Mouse (Mus musculus) 3T3-L1 (cell line): ENCODE measurements around the gene Ring1.
A peak's percentile ranks its signal among the peaks of the same experiment; 100 is the strongest.
"Not testable (repeated sequence)": the region's sequence is repeated elsewhere in the genome, so short reads cannot be mapped to it uniquely, and the experiment has no call there.

Experiments
- DNase-seq: peaks from one replicate; pipeline ENCODE4 v3.0.0-alpha.2; 2015; ENCODE audit warnings: low read depth, low spot score

The Ring1 gene

GRCm38 (mm10) chr17:33994959-33995358 lies 29.5 kb downstream of the Ring1 start:
- no peak for DNase-seq

GRCm38 (mm10) chr17:33991788-33992664 lies 32.5 kb downstream of the Ring1 start:
- peak; percentile 93 for DNase-seq

GRCm38 (mm10) chr17:33982136-33982535 lies 42.3 kb downstream of the Ring1 start:
- not testable (repeated sequence) for DNase-seq

- not testable (repeated sequence) for DNase-seq
Observed at GRCm38 (mm10) chr17:33981192-33981909, 43.1 kb downstream of the Ring1 start.

- DNase-seq = no peak
Observed at GRCm38 (mm10) chr17:33980181-33981035, 44.1 kb downstream of the Ring1 start.

- DNase-seq = no peak
Observed at GRCm38 (mm10) chr17:33979512-33980050, 44.9 kb downstream of the Ring1 start.

GRCm38 (mm10) chr17:33978631-33979031 lies 45.8 kb downstream of the Ring1 start:
- no peak for DNase-seq

GRCm38 (mm10) chr17:33977861-33978557 lies 46.5 kb downstream of the Ring1 start:
- DNase-seq = no peak

GRCm38 (mm10) chr17:33973572-33973971 lies 50.9 kb downstream of the Ring1 start:
- no peak for DNase-seq

GRCm38 (mm10) chr17:33972691-33973090 lies 51.8 kb downstream of the Ring1 start:
- DNase-seq = peak; percentile 68
